Mouse (Mus musculus) spleen, adult 2 months (tissue): ENCODE data around the gene Cadps. TPM values are rescaled to one million over a fixed set of nuclear protein-coding genes. Genes with fewer than 3 reads are reported as not detected.

Experiments used
- DNase-seq, 2 experiments: peaks; one replicate each; pipeline versions ENCODE4 v3.0.0 to v3.0.0-alpha.2; 2012 to 2021; ENCODE audit warnings: low spot score in 2 of 2, low read depth in 1 of 2
- H3K27ac ChIP-seq: fragments of 200-500 bp; 2 replicates; pipeline ENCODE4 v1.5.1; 2012; ENCODE audit warnings: low read length, inconsistent platforms; ENCODE audit not compliant: insufficient read depth
- H3K27me3 ChIP-seq: fragments of 200-500 bp; 2 replicates; pipeline ENCODE4 v1.6.1; 2012; ENCODE audit warnings: mild to moderate bottlenecking, moderate library complexity, low read length, inconsistent platforms; ENCODE audit not compliant: control insufficient read depth, insufficient read depth
- H3K36me3 ChIP-seq: fragments of 200-500 bp; 2 replicates; pipeline ENCODE4 v1.6.1; 2012; ENCODE audit warnings: mild to moderate bottlenecking, low read length, inconsistent platforms; ENCODE audit not compliant: control insufficient read depth, insufficient read depth
- H3K4me1 ChIP-seq: fragments of 200-500 bp; 2 replicates; pipeline ENCODE4 v1.6.1; 2011; ENCODE audit warnings: inconsistent platforms; ENCODE audit not compliant: control insufficient read depth, insufficient read depth, insufficient read length
- H3K4me3 ChIP-seq: fragments of 200-500 bp; 2 replicates; pipeline ENCODE4 v1.5.1; 2011; ENCODE audit warnings: mild to moderate bottlenecking, inconsistent platforms; ENCODE audit not compliant: insufficient read depth, insufficient read length; ENCODE audit errors: extremely low read depth
- CTCF ChIP-seq: fragments of 200-500 bp; IDR thresholded peaks from 2 replicates; pipeline ENCODE4 v1.5.1; 2011; ENCODE audit warnings: mild to moderate bottlenecking, inconsistent platforms; ENCODE audit not compliant: insufficient read depth, insufficient read length, insufficient replicate concordance; ENCODE audit errors: extremely low read depth
- POLR2A ChIP-seq: fragments of 200-500 bp; IDR thresholded peaks from 2 replicates; pipeline ENCODE4 v1.6.1; 2011; ENCODE audit warnings: low read depth, low read length, inconsistent platforms
- WGBS: fragments of 180-500 bp; shearing (Covaris S2); methylation state at CpG from one replicate; pipeline ENCODE4 v1.1.7; 2018; 5-methylcytosine and 5-hydroxymethylcytosine counted together
- polyA plus RNA-seq: library from polyadenylated mRNA; depleted of rRNA; stranded (reverse); fragments of >200 nt; gene quantifications from 2 replicates; pipeline ENCODE4 v1.2.3, GENCODE M21; 2012

Cadps gene
- polyA plus RNA-seq, 1 experiment: 0.04 TPM

GRCm38 (mm10) chr14:12802995-12803394 lies 19.9 kb downstream of the Cadps start:
- Histone ChIP-seq H3K4me1 (no peaks in the 10 kb centered on the region), H3K27ac (no peak overlapping the region), H3K27me3 (no peaks in the 10 kb centered on the region), H3K36me3 (no peaks in the 10 kb centered on the region), H3K4me3 (no peak overlapping the region)
- no peak for DNase-seq
- TF ChIP-seq POLR2A: no peak
- TF ChIP-seq CTCF: no peak
- 34% methylated on average over 1 of the region's 1 CpGs for WGBS

GRCm38 (mm10) chr14:12801100-12801499 lies 21.8 kb downstream of the Cadps start:
- no peaks in the 10 kb centered on the region for H3K4me1 ChIP-seq
- no peaks in the 10 kb centered on the region for H3K27me3 ChIP-seq
- TF ChIP-seq POLR2A (no peak), CTCF (no peak)
- DNase-seq: no peak
- no peaks in the 10 kb centered on the region for H3K36me3 ChIP-seq
- 69% methylated on average over 2 of the region's 2 CpGs for WGBS
- no peak overlapping the region for H3K4me3 ChIP-seq
- no peak overlapping the region for H3K27ac ChIP-seq

- no peak for DNase-seq
- H3K36me3 ChIP-seq: no peaks in the 10 kb centered on the region
Measured at GRCm38 (mm10) chr14:12798926-12799325, 24.0 kb downstream of the Cadps start.

DNA sequence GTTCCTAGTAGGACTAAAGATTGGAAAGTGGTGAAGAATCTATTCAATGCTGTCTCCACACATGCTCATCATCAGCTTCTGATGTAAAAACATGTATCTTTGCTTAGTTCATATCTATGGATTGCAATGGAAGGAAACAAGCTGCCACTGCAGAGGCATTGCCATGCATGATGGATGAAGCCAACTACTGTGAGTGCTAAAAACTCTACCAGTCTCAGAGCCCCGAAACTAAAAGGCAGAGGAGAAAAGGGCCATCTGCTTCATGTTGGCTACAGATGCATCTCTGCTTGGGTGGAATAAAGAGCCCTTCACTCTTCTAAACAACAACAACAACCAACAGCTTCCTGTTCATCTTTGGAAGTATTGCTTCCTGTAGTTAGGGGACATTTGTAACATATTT lies 38.6 kb downstream of the Cadps start:
- Histone ChIP-seq H3K36me3 (no peaks in the 10 kb centered on the region), H3K4me3 (no peak overlapping the region), H3K27ac (no peak overlapping the region), H3K4me1 (no peaks in the 10 kb centered on the region), H3K27me3 (no peaks in the 10 kb centered on the region)
- WGBS: 70% methylated on average over 1 of the region's 1 CpGs
- no peak for DNase-seq
- TF ChIP-seq CTCF (no peak), POLR2A (no peak)

More at GRCm38 (mm10) chr14:12798926-12799325, 24.0 kb downstream of the Cadps start:
- H3K4me1 ChIP-seq: no peaks in the 10 kb centered on the region
- TF ChIP-seq CTCF: no peak
- TF ChIP-seq POLR2A: no peak
- H3K4me3 ChIP-seq: no peak overlapping the region
- H3K27me3 ChIP-seq: no peaks in the 10 kb centered on the region
- H3K27ac ChIP-seq: no peak overlapping the region

GRCm38 (mm10) chr14:12780016-12780415 lies 42.9 kb downstream of the Cadps start:
- Histone ChIP-seq H3K36me3 (no peaks in the 10 kb centered on the region), H3K27me3 (no peaks in the 10 kb centered on the region), H3K27ac (no peak overlapping the region), H3K4me3 (no peak overlapping the region), H3K4me1 (no peaks in the 10 kb centered on the region)
- DNase-seq: no peak
- WGBS: 91% methylated on average over 1 of the region's 1 CpGs
- TF ChIP-seq CTCF (no peak), POLR2A (no peak)

GRCm38 (mm10) chr14:12777990-12778389 lies 44.9 kb downstream of the Cadps start:
- H3K36me3 ChIP-seq: no peaks in the 10 kb centered on the region
- TF ChIP-seq POLR2A: no peak
- no peak for TF ChIP-seq CTCF
- 77% methylated on average over 4 of the region's 4 CpGs for WGBS

GRCm38 (mm10) chr14:12768870-12769269 lies 54.0 kb downstream of the Cadps start:
- Histone ChIP-seq H3K27ac (no peak overlapping the region), H3K36me3 (no peaks in the 10 kb centered on the region), H3K27me3 (no peaks in the 10 kb centered on the region), H3K4me1 (no peaks in the 10 kb centered on the region), H3K4me3 (no peak overlapping the region)
- TF ChIP-seq POLR2A (no peak), CTCF (no peak)
- WGBS: 81% methylated on average over 1 of the region's 1 CpGs
- DNase-seq: no peak

More at GRCm38 (mm10) chr14:12777990-12778389, 44.9 kb downstream of the Cadps start:
- Histone ChIP-seq H3K4me1 (no peaks in the 10 kb centered on the region), H3K27me3 (no peaks in the 10 kb centered on the region), H3K4me3 (no peak overlapping the region), H3K27ac (no peak overlapping the region)
- no peak for DNase-seq

DNA sequence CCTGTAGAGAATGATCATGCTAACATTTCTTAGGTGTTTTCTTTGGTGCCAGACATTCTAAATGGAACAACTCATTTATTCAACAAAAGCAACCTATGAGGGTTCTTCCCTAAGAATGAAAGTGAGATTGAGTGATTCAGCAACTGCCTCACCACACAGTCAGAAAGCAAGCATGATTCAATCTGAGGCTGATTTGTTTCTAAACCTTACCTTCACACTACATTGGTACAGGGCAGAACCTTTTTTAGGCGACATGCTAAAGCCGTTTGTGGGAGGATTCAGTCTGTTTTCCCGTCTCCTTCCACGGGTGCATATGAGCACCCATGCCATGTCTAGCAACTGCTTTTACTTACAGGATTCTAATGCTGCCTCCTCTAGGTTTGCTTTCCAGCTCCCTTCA lies 69.6 kb downstream of the Cadps start:
- Histone ChIP-seq H3K27me3 (no peaks in the 10 kb centered on the region), H3K4me1 (no peaks in the 10 kb centered on the region), H3K36me3 (no peaks in the 10 kb centered on the region), H3K4me3 (no peak overlapping the region), H3K27ac (no peak overlapping the region)
- TF ChIP-seq CTCF: no peak
- TF ChIP-seq POLR2A: no peak
- WGBS: 88% methylated on average over 4 of the region's 4 CpGs
- no peak for DNase-seq
